Mouse (Mus musculus) ES-Bruce4 (cell line): ENCODE measurements around the gene Pcbp3. TPM values are rescaled to one million over a fixed set of nuclear protein-coding genes. Genes with fewer than 3 reads are reported as not detected.

Experiments used
- H3K27ac ChIP-seq: 2 replicates; pipeline ENCODE4 v1.5.1; 2012; ENCODE audit warnings: low read length, inconsistent platforms; ENCODE audit not compliant: insufficient read depth
- H3K27me3 ChIP-seq: 2 replicates; pipeline ENCODE4 v1.6.1; 2012; ENCODE audit warnings: mild to moderate bottlenecking, low read length, inconsistent platforms; ENCODE audit not compliant: control insufficient read depth, poor library complexity, insufficient read depth, severe bottlenecking
- H3K36me3 ChIP-seq: 2 replicates; pipeline ENCODE4 v1.6.1; 2012; ENCODE audit warnings: inconsistent platforms, mild to moderate bottlenecking, low read length, moderate library complexity; ENCODE audit not compliant: control insufficient read depth, poor library complexity, insufficient read depth, severe bottlenecking
- H3K4me1 ChIP-seq: one replicate; pipeline ENCODE4 v1.8.1; 2011; ENCODE audit warnings: low read length; ENCODE audit not compliant: control insufficient read depth, insufficient read depth
- H3K4me3 ChIP-seq: 2 replicates; pipeline ENCODE4 v1.5.1; 2011; ENCODE audit warnings: low read depth, mild to moderate bottlenecking, low read length
- H3K9ac ChIP-seq: 2 replicates; pipeline ENCODE4 v1.6.1; 2012; ENCODE audit warnings: low read depth, mild to moderate bottlenecking, inconsistent platforms; ENCODE audit not compliant: poor library complexity, severe bottlenecking
- H3K9me3 ChIP-seq: replicated peaks from 2 replicates; pipeline ENCODE4 v1.6.1; 2012; ENCODE audit warnings: mild to moderate bottlenecking, low read length, inconsistent platforms; ENCODE audit not compliant: control insufficient read depth, poor library complexity, insufficient read depth, severe bottlenecking
- CTCF ChIP-seq: IDR thresholded peaks from one replicate; pipeline ENCODE4 v1.8.1; 2011; ENCODE audit warnings: low read depth, low read length
- EP300 ChIP-seq: IDR thresholded peaks from 2 replicates; pipeline ENCODE4 v1.6.1; 2011; ENCODE audit warnings: low read depth, low read length; ENCODE audit not compliant: insufficient read depth
- POLR2A ChIP-seq: IDR thresholded peaks from one replicate; pipeline ENCODE4 v1.8.1; 2011; ENCODE audit warnings: low read length; ENCODE audit not compliant: insufficient read depth
- polyA plus RNA-seq: library from polyadenylated mRNA; stranded (reverse); fragments of >200 nt; gene quantifications from 2 replicates; pipeline ENCODE4 v1.2.4, GENCODE M21; 2011; ENCODE audit warnings: low read depth; ENCODE audit not compliant: missing spikeins, insufficient read depth, insufficient read length

The Pcbp3 gene
- polyA plus RNA-seq, 1 experiment = 28.1 TPM

DNA sequence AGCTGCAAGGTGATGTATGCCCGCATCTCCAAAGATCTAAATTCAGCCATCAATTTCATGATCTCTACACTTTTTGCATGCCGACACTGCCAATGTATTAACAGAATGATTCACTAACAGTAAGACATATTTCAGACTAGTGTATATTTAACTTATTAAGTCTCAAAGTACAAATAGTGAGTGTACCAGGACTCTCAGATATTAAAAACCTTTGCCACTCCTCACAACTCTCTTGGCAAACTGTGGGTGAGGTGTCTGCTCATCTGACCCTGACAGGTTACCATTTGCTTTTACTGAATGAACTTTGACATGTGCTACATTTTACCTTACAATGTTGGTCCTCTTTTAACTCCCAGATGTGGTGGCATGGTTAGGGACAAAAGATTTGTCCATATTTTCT, 70.2 kb downstream of the Pcbp3 start:
- H3K9me3 ChIP-seq = no peaks in the 10 kb centered on the region
- H3K36me3 ChIP-seq = no peaks in the 10 kb centered on the region
- no peaks in the 10 kb centered on the region for H3K4me1 ChIP-seq
- no peak overlapping the region for H3K9ac ChIP-seq
- no peak overlapping the region for H3K27ac ChIP-seq
- H3K27me3 ChIP-seq = no peaks in the 10 kb centered on the region
- no peak overlapping the region for H3K4me3 ChIP-seq
- TF ChIP-seq POLR2A = no peak
- TF ChIP-seq CTCF = no peak
- no peak for TF ChIP-seq EP300

DNA sequence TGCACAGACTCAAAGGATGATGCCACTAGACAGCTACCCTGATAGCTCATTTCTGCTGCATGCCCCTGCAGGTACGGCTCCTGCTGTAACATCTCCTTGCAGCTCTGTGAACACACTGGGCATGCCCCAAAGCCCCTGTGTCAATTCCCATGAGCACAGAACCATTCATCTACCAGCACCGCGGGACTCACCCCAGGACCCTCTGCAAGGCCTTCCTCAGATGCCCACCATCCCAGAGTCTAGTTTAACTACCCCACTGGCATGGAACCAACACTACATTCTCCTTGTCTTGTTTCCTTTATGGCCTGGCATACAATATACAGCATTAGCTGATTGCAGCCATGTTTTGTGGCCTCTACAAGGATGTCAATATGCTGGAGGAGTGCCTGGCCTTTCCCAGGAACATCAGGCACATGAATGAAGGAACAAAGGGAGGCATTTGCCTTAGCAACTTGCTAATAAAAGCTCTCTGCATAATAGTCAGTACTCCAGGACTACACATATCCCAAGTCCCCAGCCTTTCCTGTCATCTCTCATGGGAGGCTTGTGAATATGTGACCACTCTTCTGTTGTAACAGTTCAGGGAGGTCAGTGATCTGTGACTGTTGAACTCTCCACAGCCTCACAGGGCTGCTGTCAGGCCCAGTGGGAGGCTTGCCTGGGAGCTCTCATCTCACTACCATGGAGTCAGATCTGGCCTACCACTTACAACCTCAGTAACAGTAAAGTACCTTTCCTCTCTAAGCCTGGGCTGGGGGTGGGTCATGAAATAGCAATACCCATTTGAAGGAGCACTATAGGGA, 78.0 kb downstream of the Pcbp3 start:
- no peak overlapping the region for H3K9ac ChIP-seq
- TF ChIP-seq POLR2A (no peak), CTCF (no peak), EP300 (no peak)
- no peaks in the 10 kb centered on the region for H3K9me3 ChIP-seq
- H3K27ac ChIP-seq = no peak overlapping the region
- no peaks in the 10 kb centered on the region for H3K36me3 ChIP-seq
- no peaks in the 10 kb centered on the region for H3K27me3 ChIP-seq
- H3K4me1 ChIP-seq = no peaks in the 10 kb centered on the region
- no peak overlapping the region for H3K4me3 ChIP-seq

DNA sequence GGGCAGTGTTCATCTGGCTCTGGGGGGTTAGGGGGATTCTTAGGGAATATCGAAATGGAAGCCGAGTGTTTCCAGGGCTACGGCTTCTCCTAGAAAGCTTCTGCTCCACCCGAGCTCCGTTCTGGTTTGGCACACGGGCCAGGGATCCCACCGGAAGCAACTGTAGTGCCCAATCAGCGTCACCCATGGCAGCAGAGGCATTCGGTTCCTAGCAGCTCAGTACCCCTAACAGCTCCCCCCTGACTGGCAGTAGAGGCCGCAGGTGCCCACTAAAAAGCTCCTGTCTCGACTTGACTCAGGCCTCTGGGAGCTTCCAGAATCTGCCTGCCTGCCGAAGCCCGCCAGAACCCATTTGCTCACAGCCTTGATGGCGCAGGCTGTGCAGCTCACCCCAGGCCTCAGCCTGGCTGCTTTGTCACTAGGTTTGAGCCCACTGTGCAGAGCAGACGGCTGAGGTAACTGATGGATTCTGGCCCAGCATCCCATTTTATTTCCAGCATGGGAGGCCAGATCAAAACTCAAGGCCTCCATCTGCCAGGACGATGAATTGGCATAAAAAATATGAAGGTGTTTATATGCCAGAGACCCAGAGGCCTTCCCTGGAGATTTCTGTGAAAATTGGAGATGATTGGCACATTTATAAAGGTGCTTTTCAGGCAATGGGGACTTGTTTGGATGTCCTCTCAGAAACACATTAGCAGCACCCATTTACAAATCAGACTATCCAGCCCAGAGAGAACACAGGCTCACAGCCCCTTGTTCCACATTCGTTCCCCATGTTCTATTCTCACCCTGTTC, 78.8 kb downstream of the Pcbp3 start:
- Histone ChIP-seq H3K27ac (no peak overlapping the region), H3K4me3 (no peak overlapping the region), H3K4me1 (no peaks in the 10 kb centered on the region), H3K27me3 (no peaks in the 10 kb centered on the region), H3K9ac (no peak overlapping the region), H3K36me3 (no peaks in the 10 kb centered on the region), H3K9me3 (no peaks in the 10 kb centered on the region)
- no peak for TF ChIP-seq POLR2A
- no peak for TF ChIP-seq CTCF
- no peak for TF ChIP-seq EP300

DNA sequence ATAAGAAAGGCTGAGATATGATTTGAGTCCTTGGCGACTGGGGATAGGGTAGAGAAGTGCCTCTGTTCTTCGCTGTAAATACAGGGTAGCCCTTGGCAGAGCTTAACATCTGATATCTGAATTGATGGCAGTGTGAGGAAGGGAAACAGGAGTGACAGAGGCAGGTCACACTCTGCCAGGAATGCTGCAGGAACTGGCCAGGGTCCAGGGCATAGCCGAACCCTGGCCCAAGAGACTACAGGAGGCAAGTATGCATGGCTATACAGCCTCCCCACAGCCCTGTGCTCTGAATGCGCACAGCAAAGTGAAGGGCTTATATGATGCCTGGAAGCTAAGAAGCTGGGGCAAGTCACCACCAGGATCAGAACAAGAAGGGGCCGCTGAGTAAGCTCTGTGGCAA, 79.8 kb downstream of the Pcbp3 start:
- no peaks in the 10 kb centered on the region for H3K27me3 ChIP-seq
- no peak overlapping the region for H3K27ac ChIP-seq
- no peak overlapping the region for H3K4me3 ChIP-seq
- TF ChIP-seq POLR2A (no peak), CTCF (no peak), EP300 (no peak)
- no peak overlapping the region for H3K9ac ChIP-seq
- H3K9me3 ChIP-seq = no peaks in the 10 kb centered on the region
- H3K4me1 ChIP-seq = no peaks in the 10 kb centered on the region
- H3K36me3 ChIP-seq = no peaks in the 10 kb centered on the region

DNA sequence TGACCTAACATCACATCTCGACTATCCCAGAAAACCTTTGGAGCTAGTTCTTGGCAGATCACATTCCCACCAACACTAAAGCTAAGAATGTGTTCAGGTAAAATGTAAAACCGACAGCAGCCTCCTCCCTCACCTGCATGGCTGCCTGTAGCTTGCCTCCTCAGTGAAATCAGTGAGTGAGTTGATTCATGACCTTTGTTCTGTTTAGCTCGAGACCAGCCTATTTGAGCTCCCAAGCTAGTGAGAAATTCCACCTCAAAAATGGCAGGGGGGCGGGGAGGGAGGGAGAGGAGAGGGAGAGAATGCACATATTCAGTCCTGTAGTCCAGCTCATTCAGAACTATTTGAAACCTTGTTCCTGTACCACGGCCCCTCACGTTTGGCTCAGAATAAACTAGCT, 86.4 kb downstream of the Pcbp3 start:
- no peaks in the 10 kb centered on the region for H3K27me3 ChIP-seq
- no peaks in the 10 kb centered on the region for H3K36me3 ChIP-seq
- H3K4me3 ChIP-seq = no peak overlapping the region
- no peak overlapping the region for H3K9ac ChIP-seq
- no peak for TF ChIP-seq POLR2A
- TF ChIP-seq EP300 = no peak
- no peak for TF ChIP-seq CTCF
- no peaks in the 10 kb centered on the region for H3K9me3 ChIP-seq
- H3K4me1 ChIP-seq = no peaks in the 10 kb centered on the region
- no peak overlapping the region for H3K27ac ChIP-seq

DNA sequence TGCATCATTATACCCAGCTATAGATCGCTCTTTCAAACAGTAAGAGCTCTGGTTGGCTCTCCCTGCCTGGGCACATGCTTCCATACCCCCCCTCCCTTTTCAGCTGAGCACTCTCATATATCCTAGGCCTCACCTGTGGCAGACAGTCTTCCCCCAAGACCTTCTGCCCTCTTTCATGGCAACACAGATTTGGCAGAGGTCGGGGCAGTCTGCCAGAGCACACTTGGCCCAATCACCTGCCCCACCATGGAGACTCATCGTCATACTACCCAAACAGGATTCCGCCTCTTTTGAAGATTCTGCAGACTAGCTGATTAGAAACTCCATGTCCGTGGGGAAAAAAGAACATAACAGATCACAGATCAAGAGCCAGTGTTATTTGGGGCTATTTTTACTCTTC, 86.8 kb downstream of the Pcbp3 start:
- TF ChIP-seq POLR2A (no peak), CTCF (no peak), EP300 (no peak)
- Histone ChIP-seq H3K27ac (no peak overlapping the region), H3K9me3 (no peaks in the 10 kb centered on the region), H3K27me3 (no peaks in the 10 kb centered on the region), H3K4me3 (no peak overlapping the region), H3K9ac (no peak overlapping the region), H3K36me3 (no peaks in the 10 kb centered on the region), H3K4me1 (no peaks in the 10 kb centered on the region)
